Mouse (Mus musculus) Muller cell, postnatal 12 days (primary cell): Measurements from ENCODE around the gene Tcte2.
"Not testable (repeated sequence)": the region's sequence is repeated elsewhere in the genome, so short reads cannot be mapped to it uniquely, and the experiment has no call there.

Experiments used
- DNase-seq: peaks from one replicate; pipeline ENCODE4 v3.0.0-alpha.2; 2015; ENCODE audit errors: inconsistent ontology term

The Tcte2 gene

DNA sequence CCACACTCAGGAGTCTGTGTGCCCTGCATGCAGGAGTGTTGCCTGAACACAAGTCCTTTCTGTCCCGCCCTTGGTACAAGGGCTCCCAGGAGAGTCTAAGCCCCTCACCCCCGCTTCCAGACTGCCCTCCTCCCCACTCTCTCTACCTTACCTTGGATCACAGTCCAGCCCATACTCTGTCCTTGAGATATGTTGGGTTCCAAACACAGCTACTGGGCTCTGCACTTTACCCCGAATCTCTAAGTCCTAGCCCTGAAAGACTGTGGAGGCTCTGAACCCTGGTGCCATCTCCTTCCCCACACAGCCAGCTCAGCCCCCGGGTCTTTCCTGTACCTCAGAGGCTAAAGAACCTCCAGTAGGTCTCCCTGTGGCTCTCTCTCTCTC lies 78.6 kb downstream of the Tcte2 start:
- no peak for DNase-seq

DNA sequence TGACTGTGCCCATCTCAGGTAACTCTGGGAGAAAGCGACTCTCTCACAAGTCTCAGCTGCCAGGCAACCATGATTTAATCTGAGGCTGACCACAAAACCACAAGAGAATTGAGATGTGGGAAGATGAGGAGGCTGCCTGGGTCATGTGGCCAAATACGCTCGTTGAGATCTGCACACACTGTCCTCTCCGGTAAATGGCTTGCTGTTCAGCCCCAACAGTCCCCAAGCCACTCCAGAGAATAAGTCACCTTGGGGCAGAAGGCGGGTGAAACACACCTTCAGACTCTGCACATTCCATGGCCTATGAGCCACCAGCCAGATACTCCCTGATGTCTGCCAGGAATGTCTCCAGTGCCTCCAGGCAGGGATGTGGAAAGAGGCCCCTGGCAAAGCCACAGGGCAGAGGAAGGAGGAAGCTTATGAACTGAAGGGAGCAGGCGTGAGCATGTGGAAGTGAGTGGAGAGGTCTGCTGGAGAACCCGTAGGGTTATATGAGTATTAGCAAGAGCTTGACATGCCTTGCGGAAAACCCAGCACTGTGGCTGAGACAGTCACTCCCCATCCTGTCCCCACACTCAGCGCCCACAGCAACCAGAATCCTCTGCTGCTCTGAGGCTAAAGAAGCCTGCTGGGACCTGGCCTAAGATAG lies 79.1 kb downstream of the Tcte2 start:
- DNase-seq = peak; percentile 82

DNA sequence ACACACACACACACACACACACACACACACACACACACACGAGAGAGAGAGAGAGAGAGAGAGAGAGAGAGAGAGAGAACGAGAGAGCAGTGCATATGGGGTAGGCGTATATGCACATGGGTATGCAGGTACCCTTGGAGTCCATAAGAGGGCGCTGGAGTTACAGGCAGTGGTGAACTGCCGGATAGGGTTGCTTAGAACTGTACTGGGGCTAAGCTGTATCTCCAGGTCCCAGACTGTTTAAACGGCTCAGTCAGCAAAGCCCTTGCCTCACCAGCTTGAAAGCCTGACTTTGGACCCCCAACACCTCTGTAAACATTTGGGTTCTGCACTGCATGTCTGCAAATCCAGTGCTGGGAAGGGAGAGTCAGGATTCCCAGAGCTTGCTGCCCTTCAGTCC lies 79.9 kb downstream of the Tcte2 start:
- no peak for DNase-seq

DNA sequence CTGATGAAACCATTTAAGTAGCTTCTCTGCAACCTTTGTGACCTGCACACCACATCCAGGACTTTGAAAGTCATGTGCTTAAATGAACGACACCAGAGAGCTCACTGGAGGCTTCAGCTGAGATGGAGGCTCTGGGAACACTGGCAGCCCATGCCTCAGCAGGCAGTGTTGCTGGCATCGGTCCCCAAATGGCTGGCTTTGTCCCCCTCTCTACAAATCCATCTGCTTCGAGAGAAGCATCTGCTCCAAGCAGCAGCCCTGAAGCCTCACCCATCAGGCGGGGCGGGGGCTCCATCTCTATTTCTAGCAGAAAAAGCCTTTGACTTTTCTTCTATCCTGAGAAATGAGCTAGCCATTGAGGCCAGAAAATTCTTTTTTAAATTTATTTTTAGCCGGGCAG lies 80.5 kb downstream of the Tcte2 start:
- no peak for DNase-seq

DNA sequence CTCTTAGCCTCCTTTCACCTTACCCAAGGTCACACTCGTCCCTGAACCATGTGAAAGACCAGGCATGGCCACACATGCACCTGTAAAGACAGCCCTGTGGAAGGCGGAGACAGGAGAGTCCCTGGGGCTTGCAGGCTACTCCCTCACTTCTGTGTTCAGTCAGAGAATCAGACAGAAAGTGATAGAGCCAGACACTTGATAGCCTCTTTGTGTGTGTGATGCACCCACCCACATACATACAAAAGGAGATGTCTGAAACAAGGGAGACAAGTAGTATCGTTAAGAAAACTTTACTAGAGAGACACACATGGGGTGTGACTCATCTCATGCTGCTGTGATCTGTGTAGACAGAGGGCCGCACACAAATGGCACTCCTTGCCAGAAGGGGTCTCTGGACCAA lies 81.3 kb downstream of the Tcte2 start:
- no peak for DNase-seq

DNA sequence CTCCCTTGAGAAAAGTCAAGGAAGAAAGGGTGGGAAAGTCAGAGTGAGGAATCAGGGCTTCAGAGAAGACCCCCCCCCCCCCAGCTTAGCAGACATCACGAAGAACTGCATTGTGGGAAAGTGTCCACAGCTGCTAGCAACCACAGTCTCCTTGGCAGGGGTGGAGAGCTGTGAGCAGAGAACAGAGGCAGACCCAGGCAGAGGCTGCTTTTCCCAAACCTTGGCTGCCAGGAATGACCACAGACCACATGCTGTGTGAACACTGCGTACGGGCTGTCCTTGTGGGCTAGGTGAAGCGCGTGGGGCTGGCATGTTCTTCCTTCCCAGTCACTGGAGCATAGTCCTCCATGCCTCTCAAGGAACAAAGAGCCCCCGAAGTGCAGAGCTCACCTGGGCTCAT lies 81.9 kb downstream of the Tcte2 start:
- no peak for DNase-seq

DNA sequence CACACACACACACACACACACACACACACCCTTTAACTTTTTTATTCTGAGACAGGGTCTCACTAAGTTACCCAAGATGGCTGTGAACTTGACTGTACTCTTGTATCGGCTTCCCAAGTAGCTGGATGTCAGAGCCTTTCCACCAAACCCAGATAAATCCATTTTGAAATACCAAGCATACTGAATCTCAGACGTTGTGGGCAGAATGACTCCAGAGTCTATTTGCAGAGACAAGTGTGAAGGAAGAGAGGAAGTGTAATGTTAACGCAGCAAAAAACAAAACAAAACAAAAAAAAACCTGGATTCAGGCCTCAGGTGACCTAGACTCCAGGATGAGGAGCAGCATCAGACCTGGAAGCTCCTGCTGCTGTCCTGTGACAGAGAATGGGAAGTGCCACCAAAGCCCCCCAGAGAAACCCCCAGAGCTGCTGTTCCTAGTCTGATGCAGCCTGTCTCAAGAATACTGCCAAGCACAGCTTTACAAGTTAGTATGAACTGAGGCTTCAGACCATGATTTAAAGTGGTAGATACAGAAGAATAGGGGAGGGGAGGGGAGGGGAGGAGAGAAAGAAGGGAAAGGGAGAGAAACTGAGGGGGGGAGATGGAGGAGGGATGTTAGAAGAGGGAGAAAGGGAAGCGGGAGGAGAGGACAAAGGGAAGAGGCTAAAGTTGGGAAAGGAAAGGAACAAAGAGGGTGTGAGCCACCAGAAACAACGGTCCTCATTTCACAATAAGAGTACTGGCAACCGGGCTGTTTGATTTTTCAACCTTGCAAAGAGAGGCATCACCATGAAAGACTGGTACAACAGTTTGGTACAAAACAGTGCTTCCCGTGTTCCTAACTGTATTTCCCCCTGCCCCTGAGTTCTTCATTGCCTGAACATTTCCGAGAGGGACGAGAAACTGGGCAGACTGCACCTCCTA lies 84.1 kb downstream of the Tcte2 start:
- DNase-seq = no peak

DNA sequence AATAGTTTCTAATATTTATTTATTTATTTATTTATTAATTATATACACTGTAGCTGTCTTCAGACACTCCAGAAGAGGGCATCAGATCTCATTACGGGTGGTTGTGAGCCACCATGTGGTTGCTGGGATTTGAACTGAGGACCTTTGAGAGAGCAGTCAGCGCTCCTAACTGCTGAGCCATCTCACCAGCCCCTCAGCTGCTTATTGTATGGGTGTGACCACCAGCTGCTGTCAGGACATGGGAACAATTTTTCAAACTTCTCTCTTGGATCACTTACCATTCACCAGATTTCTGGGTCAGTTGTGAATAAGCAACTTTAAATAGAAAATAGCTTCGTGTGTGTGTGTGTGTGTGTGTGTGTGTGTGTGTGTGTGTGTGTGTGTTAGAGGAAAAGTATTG lies 85.5 kb downstream of the Tcte2 start:
- not testable (repeated sequence) for DNase-seq

DNA sequence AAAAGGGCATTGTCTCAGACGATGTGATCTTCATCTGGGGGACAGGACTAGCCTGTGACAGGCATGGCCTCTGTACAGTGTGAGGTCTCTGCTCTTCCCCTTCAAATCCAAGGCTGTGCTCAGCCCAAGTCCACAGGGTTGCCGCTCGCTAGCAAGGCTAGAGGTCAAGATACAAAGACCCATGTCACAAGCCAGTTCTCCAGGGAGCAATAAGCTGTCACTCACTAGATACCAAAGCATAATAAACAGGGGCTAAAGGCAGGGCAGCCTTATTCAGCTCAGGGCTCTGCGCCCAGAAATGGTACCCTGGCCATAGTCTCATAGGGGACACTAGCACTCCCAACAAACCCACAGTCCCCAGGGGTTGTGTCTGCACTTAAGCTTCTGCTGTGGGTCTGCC lies 86.0 kb downstream of the Tcte2 start:
- DNase-seq = no peak

DNA sequence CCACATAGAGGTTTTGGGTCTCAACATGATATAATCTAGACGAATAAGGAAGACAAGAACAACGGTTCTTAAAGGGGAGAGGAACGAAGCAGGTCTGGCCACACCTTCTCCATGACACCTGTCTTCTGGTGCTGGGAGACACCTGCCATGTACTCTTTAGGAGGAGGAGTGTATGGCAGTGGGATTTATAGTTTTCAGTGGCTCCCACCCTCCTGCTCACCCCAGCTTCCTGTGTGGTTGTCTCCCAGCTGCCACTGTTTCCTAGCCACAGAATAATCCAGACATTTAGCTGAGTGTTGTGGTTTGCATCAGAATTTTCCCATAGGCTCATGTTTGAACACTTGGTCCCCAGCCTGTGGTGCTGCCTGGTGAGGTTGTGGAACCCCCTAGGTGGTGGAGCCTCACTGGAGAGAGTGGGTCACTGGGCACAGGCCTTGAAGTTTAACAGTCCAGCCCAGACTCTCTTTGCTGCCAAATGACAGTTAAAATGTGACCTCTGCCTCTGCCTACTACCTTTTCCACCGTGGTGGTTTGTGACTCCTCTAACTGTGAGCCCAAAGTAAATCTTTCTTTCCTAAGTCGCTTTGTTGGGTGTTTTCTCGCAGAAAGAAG lies 86.8 kb downstream of the Tcte2 start:
- no peak for DNase-seq

DNA sequence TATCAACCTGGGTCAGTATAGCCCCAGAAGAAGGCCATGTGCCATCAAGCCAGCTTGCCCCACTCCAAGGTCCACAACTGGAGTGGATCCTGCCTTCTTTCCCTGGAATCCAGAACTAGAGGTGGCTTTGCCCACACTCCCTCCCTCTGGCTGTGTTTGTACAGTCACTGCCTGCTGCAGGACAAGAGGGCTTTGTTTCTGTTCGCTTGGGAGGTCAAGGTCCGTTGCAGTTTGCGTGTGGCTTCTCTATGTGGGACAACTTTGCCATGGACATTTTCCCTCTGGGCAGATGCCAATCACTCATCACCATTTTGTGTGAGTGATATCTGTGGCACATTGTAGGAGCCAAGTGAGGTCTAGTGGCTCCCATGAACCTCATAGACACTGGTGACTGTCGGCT lies 89.9 kb downstream of the Tcte2 start:
- DNase-seq = peak; percentile 78

DNA sequence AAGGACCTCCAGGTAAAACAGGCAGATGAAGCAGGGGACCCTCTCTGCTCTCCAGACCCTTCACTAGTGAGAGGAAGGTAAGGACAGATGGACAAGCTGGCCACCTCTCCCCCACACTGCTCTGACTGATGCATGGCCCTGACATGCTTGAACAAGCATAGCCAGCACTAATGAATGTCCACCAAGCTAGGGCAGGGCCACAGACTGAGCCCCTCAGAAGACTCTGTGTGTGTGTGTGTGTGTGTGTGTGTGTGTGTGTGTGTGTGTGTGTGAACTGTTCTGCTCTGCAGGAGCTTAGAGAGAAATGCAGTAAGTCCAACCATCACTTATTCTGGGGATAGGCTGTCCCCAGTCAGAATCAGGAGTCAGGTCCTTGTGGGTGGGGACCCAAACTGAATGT lies 91.4 kb downstream of the Tcte2 start:
- no peak for DNase-seq

DNA sequence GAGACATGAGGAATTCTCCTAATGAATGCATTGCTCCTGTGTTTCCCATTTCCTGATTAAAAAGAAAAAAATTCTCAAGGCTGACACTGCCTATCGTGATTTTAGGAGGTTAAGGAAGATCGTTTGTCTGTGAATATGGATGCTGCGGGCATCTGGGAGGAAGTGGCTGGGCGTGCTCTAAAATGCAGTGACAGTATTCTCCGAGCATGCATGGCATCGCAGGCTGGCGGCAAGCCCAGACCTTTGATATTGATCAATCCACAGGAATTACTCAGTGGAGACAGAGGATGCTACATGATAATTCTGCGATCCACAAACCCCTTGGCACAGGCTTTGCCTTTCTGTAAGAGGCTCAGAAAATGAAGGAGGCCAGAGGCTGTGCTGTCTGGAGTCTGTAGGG lies 92.4 kb downstream of the Tcte2 start:
- DNase-seq = peak; percentile 95

DNA sequence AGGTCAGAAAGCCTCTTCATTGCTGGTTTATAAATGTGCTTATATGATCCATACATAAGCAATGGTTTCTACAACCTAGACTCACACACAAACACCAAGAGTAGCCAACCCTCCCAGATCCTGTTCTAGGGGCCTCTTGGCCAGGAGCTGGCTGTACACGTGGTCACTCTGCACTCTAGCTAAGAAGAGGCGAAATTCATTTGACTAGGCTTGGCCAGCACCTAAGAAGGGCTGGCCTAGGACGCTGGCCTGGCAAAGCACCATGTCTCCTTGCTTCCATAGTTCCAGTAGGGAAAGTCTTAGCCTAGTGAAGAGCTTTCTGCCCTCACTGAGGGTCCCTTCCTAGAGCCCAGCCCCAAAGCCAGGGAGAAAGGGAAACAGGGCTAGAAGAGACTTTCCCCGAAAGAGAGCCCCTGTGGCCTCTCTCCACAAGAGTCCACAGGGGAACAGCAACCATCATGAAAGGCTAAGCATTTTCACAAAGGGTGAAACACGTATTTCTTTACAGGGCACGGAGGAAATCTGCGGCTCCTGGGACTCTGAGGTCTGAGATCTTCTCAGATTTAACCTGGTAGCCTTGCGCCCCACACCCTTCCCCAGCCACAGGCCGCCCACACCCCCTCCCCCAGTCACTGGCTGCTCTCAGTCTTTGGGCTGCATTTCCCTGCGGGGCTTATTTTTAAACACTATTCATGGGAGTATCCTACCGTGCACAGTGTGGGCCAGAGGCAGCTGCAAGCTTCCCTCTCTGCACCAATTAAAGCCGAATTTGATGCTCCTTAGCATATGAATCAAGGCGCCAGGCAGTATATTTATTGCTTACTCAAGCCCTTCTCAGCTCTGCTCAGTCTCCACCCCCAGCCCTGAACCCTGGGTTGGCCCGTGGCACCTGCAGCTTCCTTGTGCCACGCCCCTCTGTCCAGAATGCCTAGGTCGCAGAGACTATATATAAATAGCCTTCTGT lies 93.3 kb downstream of the Tcte2 start:
- peak; percentile 84 for DNase-seq

DNA sequence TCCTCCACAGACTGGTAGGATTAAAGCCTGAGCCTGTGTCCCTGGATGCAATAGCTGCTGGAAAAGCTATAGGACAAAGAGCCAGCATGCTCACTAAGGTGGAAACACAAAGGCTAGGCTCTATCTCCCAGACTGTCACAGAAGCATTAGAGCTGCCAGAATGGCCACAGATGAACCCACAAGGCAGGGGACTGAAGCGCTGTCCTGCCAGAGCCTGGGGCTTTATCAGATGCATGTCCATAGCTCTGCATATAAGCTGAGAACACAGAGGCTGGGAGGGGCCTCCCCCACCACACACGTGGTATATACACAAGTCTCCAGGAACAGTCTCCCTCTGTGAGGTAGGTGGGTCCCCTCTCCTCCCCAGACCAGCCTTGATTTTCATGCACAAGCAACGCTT lies 94.6 kb downstream of the Tcte2 start:
- no peak for DNase-seq

DNA sequence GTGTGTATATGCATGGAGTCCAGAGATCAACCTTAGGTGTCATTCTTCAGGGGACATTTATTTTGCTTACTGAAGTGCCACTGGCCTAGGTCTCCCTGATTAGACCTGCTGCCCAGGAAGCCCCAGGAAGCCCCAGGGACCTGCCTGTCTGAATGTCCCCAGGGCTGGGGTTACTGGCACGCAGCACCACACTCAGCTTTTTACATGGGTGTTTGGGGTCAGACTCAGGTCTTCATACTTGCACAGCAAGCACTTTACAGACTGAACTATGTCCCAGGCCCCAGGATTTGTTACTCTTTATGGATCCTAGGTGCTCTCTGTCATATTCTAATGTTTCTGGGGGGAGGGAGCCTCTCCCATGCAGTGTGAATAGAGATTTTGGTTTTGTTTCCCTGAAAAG lies 95.9 kb downstream of the Tcte2 start:
- DNase-seq = no peak

DNA sequence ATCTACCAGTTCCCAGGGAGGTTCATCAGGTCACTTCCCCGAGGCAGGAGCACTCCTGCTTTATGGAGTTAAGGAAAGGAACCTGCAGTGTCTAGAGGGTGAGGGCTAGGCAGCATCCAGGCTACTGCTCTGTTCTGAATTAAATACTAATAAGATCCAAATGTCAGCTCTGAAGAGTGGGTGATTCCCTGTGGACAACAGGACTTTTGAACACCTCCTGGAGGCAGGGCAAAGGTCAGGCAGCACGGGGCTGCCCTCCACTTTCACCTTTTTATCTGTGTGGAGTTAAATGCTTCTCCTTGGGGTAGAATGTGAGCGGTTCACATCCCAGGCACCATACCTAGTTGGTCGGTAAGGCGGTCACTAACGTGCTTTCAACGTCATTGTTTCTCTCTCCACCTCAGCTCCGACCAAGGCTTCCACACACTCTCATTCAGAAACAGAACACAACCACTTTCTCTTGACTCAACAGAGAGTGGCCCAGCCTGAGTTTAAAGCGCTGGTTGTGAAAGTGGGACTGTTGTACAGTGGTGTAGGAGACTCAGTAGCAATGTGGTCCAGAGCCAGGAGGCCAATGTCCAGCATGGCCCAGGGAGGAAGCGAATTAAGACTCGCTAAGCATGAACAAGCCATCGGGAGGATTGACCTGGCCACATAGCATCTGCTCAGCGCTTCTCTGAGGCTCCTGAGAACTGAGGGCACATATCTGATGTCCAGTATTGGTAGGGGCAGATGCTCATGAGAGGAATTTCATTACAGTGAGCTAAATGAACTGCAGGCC lies 98.0 kb downstream of the Tcte2 start:
- no peak for DNase-seq
